Mouse (Mus musculus) embryonic facial prominence, embryonic 13.5 days (tissue): ENCODE measurements around the gene 4930562C15Rik. TPM values are rescaled to one million over a fixed set of nuclear protein-coding genes. Genes with fewer than 3 reads are reported as not detected.

Source experiments
- ATAC-seq: fragments of 200-750 bp; cut with Nextera tagmentation; 2 replicates; pipeline ENCODE4 v1.8.0; 2017; ENCODE audit warnings: low read depth; ENCODE audit not compliant: insufficient number of reproducible peaks, insufficient read depth, low FRiP score, low TSS enrichment
- H3K27ac ChIP-seq: fragments of 300-500 bp; sonication (generic); 2 replicates; pipeline ENCODE4 v1.5.1; 2015; ENCODE audit warnings: moderate library complexity, mild to moderate bottlenecking, inconsistent platforms
- H3K27me3 ChIP-seq: fragments of 300-500 bp; sonication (generic); 2 replicates; pipeline ENCODE4 v1.6.1; 2015; ENCODE audit warnings: mild to moderate bottlenecking, inconsistent platforms
- H3K36me3 ChIP-seq: fragments of 300-500 bp; sonication (generic); 2 replicates; pipeline ENCODE4 v1.6.1; 2015; ENCODE audit warnings: mild to moderate bottlenecking, inconsistent platforms
- H3K4me1 ChIP-seq: fragments of 300-500 bp; sonication (generic); 2 replicates; pipeline ENCODE4 v1.6.1; 2015; ENCODE audit warnings: inconsistent platforms
- H3K4me2 ChIP-seq: fragments of 300-500 bp; sonication (generic); 2 replicates; pipeline ENCODE4 v1.6.1; 2015; ENCODE audit warnings: moderate library complexity, mild to moderate bottlenecking, inconsistent platforms
- H3K4me3 ChIP-seq: fragments of 300-500 bp; sonication (generic); 2 replicates; pipeline ENCODE4 v1.5.1; 2015; ENCODE audit warnings: mild to moderate bottlenecking, inconsistent platforms
- H3K9ac ChIP-seq: fragments of 300-500 bp; sonication (generic); 2 replicates; pipeline ENCODE4 v1.6.1; 2015; ENCODE audit warnings: mild to moderate bottlenecking, inconsistent platforms
- H3K9me3 ChIP-seq: fragments of 300-500 bp; sonication (generic); 2 replicates; pipeline ENCODE4 v1.6.1; 2016; ENCODE audit warnings: inconsistent platforms
- WGBS: fragments of 180-500 bp; shearing (Covaris S2); methylation state at CpG from one replicate; pipeline ENCODE4 v1.1.7; 2015; ENCODE audit warnings: mixed read lengths; 5-methylcytosine and 5-hydroxymethylcytosine counted together
- polyA plus RNA-seq: library from polyadenylated mRNA; unstranded; fragments of >200 nt; fragmentation: Nextera tagmentation; extraction: Ambion mirVana; gene quantifications from 2 replicates; pipeline ENCODE4 v1.2.1, GENCODE M21; 2015

The 4930562C15Rik gene
- polyA plus RNA-seq, 1 experiment from 2014 or later: 0.89 TPM

DNA sequence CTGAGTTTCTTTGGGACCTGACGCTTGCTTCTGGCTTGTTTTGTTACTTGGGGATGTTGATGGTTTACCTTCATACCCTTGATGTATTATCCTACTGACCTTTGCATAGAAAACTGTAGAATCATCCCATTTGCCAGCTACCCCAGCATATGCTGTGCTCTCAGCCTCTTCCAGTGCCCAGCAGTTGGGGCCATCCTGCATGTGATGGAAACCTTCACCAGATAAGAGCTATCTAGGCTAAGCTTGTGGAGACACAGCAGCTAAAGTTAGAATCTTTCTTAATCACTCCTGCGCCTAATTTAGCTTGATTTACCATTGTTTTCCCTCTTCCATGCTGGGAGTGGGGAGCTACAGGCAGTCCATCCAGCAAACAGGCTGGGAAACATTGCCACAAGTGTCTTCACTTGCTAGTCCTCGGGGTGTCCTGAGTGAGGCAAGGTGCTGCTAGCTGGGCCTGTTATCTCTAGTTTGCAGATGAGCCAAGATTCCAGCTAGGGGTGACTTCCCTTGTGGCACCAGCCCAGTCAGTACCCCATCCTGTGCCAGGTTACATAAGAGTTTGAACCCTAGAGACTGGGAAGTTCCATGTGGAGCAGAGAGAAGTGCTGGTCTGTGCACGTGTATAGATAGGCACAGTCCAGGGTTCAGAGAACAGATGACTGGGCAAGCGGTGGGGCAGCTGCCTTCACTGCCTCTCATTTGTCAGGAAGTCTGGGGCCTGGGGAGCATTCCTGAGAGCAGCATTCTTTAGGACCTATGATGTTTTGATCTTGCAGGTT lies 61.2 kb downstream of the 4930562C15Rik start:
- no peak for ATAC-seq
- WGBS: 74% methylated on average over 5 of the region's 5 CpGs

DNA sequence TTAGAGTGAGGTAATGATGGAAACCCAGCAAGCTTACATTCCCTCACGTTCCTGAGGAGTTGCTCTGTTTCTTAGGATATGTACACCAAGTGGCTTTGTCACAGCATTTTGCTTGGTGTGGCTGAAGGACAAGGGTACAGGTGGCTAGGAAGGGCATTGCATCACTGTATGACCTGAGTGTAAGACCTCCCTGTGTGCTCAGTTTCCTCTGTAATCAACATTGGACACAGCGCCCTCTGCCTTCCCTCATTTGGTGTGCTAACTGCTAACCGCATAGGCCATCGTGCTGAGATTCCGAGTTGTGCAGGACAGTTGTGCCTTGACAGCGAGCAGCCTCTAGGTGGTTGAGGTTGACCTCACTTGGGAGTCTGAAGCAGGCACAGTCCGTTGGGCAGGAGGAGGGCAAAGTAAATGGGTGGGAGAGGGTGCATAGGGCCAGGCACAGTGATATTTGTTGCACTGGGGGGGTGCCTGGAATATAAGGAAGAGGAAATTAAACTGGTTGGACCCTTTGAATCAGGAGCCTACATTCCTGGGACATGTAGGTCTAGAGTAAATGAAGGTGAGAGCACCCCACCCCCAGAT lies 62.0 kb downstream of the 4930562C15Rik start:
- no peak for ATAC-seq
- WGBS: 59% methylated on average over 7 of the region's 7 CpGs
- Histone ChIP-seq H3K9ac (no peak overlapping the region), H3K27me3 (no peaks in the 10 kb centered on the region), H3K27ac (no peak overlapping the region), H3K9me3 (no peaks in the 10 kb centered on the region), H3K4me1 (peaks cover 5% of the 10 kb centered on the region; the same call in 1 of the 2 replicates), H3K4me3 (no peak overlapping the region), H3K4me2 (no peak overlapping the region), H3K36me3 (peaks cover 11% of the 10 kb centered on the region; the same call in 1 of the 2 replicates)

More for the DNA sequence above, 61.2 kb downstream of the 4930562C15Rik start:
- Histone ChIP-seq H3K27ac (0 out of 2 replicates have a peak overlapping the region, but pooled peaks have one; percentile 5), H3K4me2 (no peak overlapping the region), H3K36me3 (peaks cover 11% of the 10 kb centered on the region; the same call in 1 of the 2 replicates), H3K4me3 (no peak overlapping the region), H3K4me1 (peaks cover 7% of the 10 kb centered on the region; the same call in 1 of the 2 replicates), H3K9ac (no peak overlapping the region), H3K9me3 (no peaks in the 10 kb centered on the region), H3K27me3 (no peaks in the 10 kb centered on the region)

DNA sequence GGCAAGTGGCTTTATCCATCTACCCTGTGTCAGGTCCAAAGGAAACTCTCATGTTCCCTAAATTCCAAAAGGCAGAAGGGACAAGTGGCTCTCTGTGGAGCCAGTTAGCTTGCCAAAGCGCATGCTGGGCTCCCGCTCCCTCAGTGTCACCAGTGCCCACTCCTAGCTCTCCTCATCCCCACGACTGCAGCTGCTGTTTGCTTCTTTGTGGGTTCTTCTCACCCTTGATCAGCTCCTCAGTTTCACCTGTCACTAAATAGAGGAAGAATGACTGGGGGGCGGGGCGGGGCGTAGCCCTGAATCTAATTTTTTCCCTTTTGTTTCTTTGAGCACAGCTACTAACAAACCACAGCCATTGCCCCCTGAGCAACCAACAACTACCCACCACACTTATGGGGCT lies 63.7 kb downstream of the 4930562C15Rik start:
- H3K4me1 ChIP-seq: peaks cover 4% of the 10 kb centered on the region; the same call in 1 of the 2 replicates
- ATAC-seq: no peak
- no peak overlapping the region for H3K27ac ChIP-seq
- H3K36me3 ChIP-seq: peaks cover 11% of the 10 kb centered on the region; the same call in 1 of the 2 replicates
- H3K27me3 ChIP-seq: no peaks in the 10 kb centered on the region
- H3K4me2 ChIP-seq: no peak overlapping the region
- H3K9ac ChIP-seq: no peak overlapping the region
- no peaks in the 10 kb centered on the region for H3K9me3 ChIP-seq
- no peak overlapping the region for H3K4me3 ChIP-seq
- 95% methylated on average over 6 of the region's 6 CpGs for WGBS

DNA sequence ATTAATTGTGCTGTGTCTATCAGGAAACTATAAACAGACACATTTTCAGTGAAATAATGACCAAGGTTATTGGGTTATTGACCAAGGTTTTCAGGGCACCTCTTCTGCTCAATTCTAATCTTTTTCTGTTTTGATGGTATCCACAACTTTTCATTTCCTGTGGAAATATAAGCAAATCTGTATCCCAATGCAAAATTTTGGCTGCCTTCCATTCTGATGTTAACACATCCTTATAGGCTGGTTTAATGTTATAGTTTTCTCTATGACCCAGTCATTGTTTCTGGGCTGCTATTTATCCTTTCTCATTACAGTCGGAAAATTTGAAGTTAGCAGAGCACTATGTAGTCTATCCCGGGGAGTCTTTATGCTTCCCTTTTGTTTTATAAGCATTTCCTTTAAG lies 64.5 kb downstream of the 4930562C15Rik start:
- no peak for ATAC-seq
- 94% methylated on average over 2 of the region's 2 CpGs for WGBS
- no peak overlapping the region for H3K27ac ChIP-seq
- H3K4me3 ChIP-seq: no peak overlapping the region
- H3K36me3 ChIP-seq: peaks cover 5% of the 10 kb centered on the region; the same call in 1 of the 2 replicates
- no peak overlapping the region for H3K4me2 ChIP-seq
- H3K9me3 ChIP-seq: no peaks in the 10 kb centered on the region
- no peaks in the 10 kb centered on the region for H3K27me3 ChIP-seq
- peaks cover 8% of the 10 kb centered on the region for H3K4me1 ChIP-seq
- H3K9ac ChIP-seq: no peak overlapping the region

DNA sequence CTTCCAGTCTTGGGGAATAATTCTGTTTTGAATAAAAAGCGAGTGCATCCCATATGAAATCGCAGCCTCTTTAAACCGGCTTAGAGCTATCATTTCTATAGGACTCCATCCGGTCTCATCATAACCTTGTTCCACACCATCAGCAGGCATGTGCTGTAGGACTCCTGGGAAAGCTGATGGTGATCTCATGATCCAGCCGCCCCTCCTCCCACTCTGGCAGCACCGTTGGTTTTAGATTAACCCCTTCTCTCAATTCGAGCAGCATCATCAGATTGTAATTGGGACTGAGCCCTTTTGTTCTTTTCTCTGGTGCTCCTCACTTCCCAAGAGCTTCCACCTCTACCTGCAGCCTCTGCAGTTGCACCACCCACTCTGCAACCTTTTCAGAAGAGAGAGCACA lies 66.0 kb downstream of the 4930562C15Rik start:
- Histone ChIP-seq H3K9me3 (no peaks in the 10 kb centered on the region), H3K27ac (no peak overlapping the region), H3K4me1 (peaks cover 18% of the 10 kb centered on the region), H3K4me2 (no peak overlapping the region), H3K9ac (no peak overlapping the region), H3K4me3 (no peak overlapping the region), H3K27me3 (no peaks in the 10 kb centered on the region), H3K36me3 (0 out of 2 replicates have a peak, but pooled peaks cover 4% of the 10 kb centered on the region)
- no peak for ATAC-seq
- 41% methylated on average over 7 of the region's 7 CpGs for WGBS

DNA sequence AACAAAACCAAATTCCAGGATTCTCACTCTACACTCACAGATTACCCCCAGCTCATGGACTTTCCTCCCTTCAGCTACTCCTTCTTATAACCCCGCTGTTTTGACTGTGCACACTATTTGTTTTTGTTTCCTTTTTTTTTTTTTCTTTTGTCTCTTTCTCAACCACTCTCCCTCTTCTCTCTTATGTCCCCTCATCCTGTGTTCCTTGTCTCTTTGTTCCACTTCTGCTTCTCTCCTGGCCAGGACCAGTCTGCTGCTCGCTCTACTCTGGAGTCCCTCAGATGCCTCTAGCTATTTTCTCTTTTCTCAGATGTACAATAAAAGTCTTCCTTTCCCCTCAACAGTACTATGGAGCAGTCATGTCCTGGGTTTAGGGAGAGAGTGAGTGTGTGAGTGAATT lies 67.2 kb downstream of the 4930562C15Rik start:
- no peak overlapping the region for H3K9ac ChIP-seq
- no peaks in the 10 kb centered on the region for H3K9me3 ChIP-seq
- WGBS: 83% methylated on average over 2 of the region's 2 CpGs
- peaks cover 2% of the 10 kb centered on the region for H3K36me3 ChIP-seq
- peaks cover 22% of the 10 kb centered on the region for H3K4me1 ChIP-seq
- no peak for ATAC-seq
- H3K4me3 ChIP-seq: no peak overlapping the region
- no peak overlapping the region for H3K4me2 ChIP-seq
- H3K27me3 ChIP-seq: no peaks in the 10 kb centered on the region
- no peak overlapping the region for H3K27ac ChIP-seq

DNA sequence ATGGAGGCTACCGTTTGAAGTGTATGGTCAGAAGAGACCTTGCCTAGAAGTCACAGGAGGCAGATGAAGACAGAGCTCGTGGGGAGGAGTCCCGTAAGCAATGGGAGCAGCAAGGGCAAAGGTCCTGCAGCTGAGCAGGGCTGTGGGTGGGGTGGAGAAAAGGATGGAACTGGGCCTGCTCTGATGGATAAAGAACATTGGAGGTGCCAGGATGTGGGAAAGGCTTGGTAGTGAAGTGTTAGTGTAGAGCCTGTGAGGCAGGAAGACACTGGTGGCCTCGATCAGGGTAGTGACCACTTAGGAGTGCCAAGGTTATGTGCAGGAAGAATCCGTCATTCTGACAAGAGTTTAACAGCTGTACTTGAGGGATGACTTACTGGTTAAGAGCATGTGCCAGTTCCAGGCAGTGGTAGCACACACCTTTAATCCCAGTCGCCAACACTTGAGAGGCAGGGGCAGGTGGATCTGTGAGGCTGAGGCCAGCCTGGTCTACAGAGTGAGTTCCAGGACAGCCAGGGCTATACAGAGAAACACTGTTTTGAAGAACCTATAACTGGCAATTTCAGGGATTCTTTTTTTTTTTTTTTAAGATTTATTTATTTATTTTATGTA lies 68.4 kb downstream of the 4930562C15Rik start:
- Histone ChIP-seq H3K9me3 (no peaks in the 10 kb centered on the region), H3K4me3 (no peak overlapping the region), H3K36me3 (peaks cover 10% of the 10 kb centered on the region), H3K27ac (no peak overlapping the region), H3K4me2 (no peak overlapping the region), H3K27me3 (no peaks in the 10 kb centered on the region), H3K4me1 (peaks cover 25% of the 10 kb centered on the region), H3K9ac (no peak overlapping the region)
- 84% methylated on average over 6 of the region's 6 CpGs for WGBS
- no peak for ATAC-seq

DNA sequence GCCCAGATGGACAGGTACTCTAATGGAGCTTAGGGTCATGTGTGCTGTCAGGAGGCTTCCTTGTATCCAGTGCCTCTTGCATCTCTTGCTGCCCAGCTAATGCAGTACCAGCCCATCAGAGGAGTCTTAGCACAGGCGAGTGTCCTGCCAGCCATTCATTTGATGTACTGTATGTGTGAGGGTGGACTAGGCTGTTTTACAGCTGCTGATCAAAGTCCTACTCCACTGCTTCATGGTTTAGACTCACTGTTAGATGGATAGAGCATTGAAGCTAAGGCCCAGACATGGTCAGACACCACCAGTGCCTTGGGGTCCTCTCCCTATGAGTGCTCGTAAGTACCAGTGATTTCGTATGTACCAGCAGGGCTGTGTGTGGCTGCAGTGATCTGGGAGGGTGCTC lies 69.7 kb downstream of the 4930562C15Rik start:
- WGBS: 94% methylated on average over 3 of the region's 3 CpGs
- Histone ChIP-seq H3K9me3 (no peaks in the 10 kb centered on the region), H3K4me1 (peaks cover 25% of the 10 kb centered on the region), H3K27ac (no peak overlapping the region), H3K9ac (peak overlapping the region; percentile 21; the same call in 1 of the 2 replicates), H3K4me2 (no peak overlapping the region), H3K4me3 (no peak overlapping the region), H3K27me3 (no peaks in the 10 kb centered on the region), H3K36me3 (peaks cover 23% of the 10 kb centered on the region)
- ATAC-seq: no peak

DNA sequence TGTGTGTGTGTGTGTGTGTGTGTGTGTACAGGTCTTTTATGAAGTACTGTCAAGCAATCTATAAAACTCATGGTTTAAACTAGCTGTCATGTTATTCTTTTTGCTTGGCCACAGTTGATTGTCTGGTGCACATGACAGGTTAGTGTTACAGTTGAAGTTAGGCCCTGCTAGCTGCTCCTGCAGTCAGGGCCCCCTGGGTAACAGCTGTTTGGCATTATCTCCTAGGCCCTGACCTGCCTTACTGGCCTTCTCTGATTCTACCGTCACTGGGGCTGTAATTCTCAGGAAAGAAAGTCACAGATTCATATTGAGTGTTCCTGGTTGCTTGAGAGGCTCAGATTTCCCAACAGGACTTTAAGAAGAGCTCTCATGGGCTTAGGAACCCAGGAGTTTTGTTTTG lies 70.4 kb downstream of the 4930562C15Rik start:
- Histone ChIP-seq H3K36me3 (peaks cover 29% of the 10 kb centered on the region), H3K4me2 (no peak overlapping the region), H3K4me3 (no peak overlapping the region), H3K4me1 (peaks cover 25% of the 10 kb centered on the region), H3K27me3 (no peaks in the 10 kb centered on the region), H3K9me3 (no peaks in the 10 kb centered on the region), H3K27ac (no peak overlapping the region), H3K9ac (no peak overlapping the region)
- ATAC-seq: no peak
- WGBS: 16% methylated on average over 1 of the region's 1 CpGs

DNA sequence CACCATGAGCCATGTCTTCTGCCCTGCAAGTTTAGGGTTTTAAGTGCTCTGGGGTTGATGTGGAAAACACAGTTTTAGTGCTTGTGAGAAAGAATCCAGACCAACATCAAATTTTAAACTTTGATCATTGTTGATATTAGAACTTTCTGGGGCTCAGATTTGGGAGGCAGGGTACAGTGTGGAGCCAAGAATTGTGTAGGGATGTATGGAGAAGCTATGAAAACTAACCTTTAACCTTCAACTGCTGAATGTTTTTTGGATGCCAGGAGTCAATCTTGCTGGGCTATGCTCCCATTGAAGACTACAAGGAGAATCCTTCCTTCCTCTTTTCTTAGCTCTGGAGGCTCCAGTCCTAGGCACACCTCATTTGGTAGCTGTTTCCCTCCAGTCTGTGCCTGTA lies 71.3 kb downstream of the 4930562C15Rik start:
- Histone ChIP-seq H3K9ac (no peak overlapping the region), H3K27ac (no peak overlapping the region), H3K36me3 (peaks cover 39% of the 10 kb centered on the region), H3K4me1 (peaks cover 21% of the 10 kb centered on the region), H3K9me3 (no peaks in the 10 kb centered on the region), H3K4me2 (no peak overlapping the region), H3K27me3 (no peaks in the 10 kb centered on the region), H3K4me3 (no peak overlapping the region)
- no peak for ATAC-seq

DNA sequence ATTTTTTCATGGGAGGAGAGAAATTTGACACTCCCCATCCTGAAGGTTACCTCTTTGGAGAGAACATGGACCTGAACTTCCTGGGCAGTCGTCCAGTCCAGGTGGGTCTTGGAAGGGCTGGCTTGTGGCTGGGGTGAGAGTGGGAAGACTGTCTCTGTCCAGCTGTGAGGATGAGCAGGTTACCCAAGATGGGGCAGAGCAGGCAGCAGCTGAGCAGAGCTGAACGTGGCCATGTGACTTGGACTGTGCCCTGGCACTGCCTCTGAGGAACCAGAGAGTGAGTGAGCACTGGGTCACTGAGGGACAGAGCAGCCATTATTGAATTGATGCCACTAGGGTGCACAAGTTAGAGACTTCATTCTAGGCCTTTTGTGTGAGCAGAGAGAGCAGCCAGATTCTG lies 72.2 kb downstream of the 4930562C15Rik start:
- Histone ChIP-seq H3K9me3 (no peaks in the 10 kb centered on the region), H3K4me2 (no peak overlapping the region), H3K4me3 (no peak overlapping the region), H3K9ac (no peak overlapping the region), H3K36me3 (peaks cover 47% of the 10 kb centered on the region), H3K27ac (no peak overlapping the region), H3K27me3 (no peaks in the 10 kb centered on the region), H3K4me1 (peaks cover 21% of the 10 kb centered on the region)
- 58% methylated on average over 2 of the region's 2 CpGs for WGBS
- no peak for ATAC-seq
